Mouse (Mus musculus) intestine, embryonic 14.5 days (tissue): ENCODE data around the gene Zfp503. TPM values are rescaled to one million over a fixed set of nuclear protein-coding genes. Genes with fewer than 3 reads are reported as not detected.

Source experiments
- microRNA-seq: library from miRNA; unstranded; fragments of <30 nt; microRNA quantifications from one replicate; pipeline ENCODE4, GENCODE M21; 2016
- polyA plus RNA-seq: library from polyadenylated mRNA; unstranded; fragments of >200 nt; fragmentation: Nextera tagmentation; extraction: Ambion mirVana; gene quantifications from 2 replicates; pipeline ENCODE4 v1.2.1, GENCODE M21; 2014

Zfp503 gene
- polyA plus RNA-seq, 1 experiment from 2014 or later: 12.7 TPM

Small RNA genes lying within 50 kb of the gene (microRNA-seq; reads per million reads assigned to microRNA genes)
- gene Gm27532: not detected

Other genes starting within 250 kb of the Zfp503 start
- 9.1 and 10.6 TPM in 2 replicates for gene Samd8, start 239.1 kb downstream of the Zfp503 start, polyA plus RNA-seq
- not detected in 2 replicates for gene Dusp13, start 238.4 kb downstream of the Zfp503 start, polyA plus RNA-seq
- gene Vdac2, start 164.4 kb downstream of the Zfp503 start, polyA plus RNA-seq: 334 and 336 TPM in 2 replicates
- 47.4 and 47.6 TPM in 2 replicates for gene Comtd1, start 140.6 kb downstream of the Zfp503 start, polyA plus RNA-seq
- 0.63 and 0.70 TPM in 2 replicates for gene Lrmda, start 30.1 kb upstream of the Zfp503 start, polyA plus RNA-seq